Mouse (Mus musculus): ENCODE measurements around the gene Gm20431. TPM values are rescaled to one million over a fixed set of nuclear protein-coding genes. Genes with fewer than 3 reads are reported as not detected.
A peak's percentile ranks its signal among the peaks of the same experiment; 100 is the strongest.

Gm20431 gene
- polyA plus RNA-seq, 1 experiment from 2014 or later, result 5.2 TPM

DNA sequence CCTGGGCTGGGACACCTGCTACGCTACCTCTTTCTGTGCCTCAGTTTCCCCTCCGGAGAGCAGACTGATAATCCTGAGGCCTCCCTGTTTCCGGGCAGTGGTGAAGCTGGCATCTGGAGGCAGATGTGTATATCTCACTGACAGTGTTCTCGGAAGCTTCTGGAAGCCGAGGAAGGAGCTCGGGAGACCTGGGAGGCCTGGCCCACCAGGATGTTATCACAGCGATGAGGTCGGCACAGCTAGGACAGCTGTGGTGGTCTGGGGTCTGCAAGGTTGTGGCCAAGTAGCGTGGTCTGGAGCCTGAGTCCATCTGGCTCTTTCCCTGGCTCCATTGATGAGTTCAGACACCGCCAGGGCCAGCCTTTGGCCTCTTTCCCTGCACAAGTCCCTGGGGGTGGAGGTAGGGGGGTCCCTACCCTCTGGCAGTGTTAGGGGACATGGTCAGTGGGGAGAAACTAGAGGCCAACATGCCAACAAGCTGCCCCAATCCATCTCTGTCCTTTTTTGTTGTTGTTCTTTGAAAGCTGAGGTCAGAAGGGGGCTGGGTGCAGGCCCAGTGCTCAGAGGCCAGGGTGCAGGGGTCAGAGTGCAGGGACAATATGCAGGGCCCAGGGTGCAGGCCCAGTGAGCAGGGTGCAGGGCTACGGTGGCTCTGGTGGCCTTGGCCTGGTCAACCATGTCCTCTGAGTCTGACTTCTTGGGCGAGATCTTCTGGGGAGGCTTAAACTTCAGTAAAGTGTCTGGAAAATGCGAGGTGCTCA, 96.6 kb downstream of the Gm20431 start:
- WGBS, result 60% methylated on average over 13 of the region's 13 CpGs
- DNase-seq (ENCODE audit: low spot score) (no peak), ATAC-seq (replicated peaks; ENCODE audit: insufficient number of reproducible peaks, low FRiP score, low TSS enrichment, low read depth) (no peak)
- H3K27me3 ChIP-seq (ENCODE audit: control insufficient read depth, insufficient read depth, low read length), result no peaks in the 10 kb centered on the region
- no peaks in the 10 kb centered on the region for H3K9me3 ChIP-seq (replicated peaks; ENCODE audit: control insufficient read depth, low read length)
- H3K4me2 ChIP-seq (ENCODE audit: low read depth, low read length), result no peak overlapping the region
- H3K9ac ChIP-seq (replicated peaks; ENCODE audit: low read length), result no peak overlapping the region
- peak overlapping the region; percentile 85 for H3K27ac ChIP-seq (replicated peaks; ENCODE audit: low read depth, low read length)
- no peak overlapping the region for H3K4me3 ChIP-seq (ENCODE audit: low read depth, low read length)
- no peaks in the 10 kb centered on the region for H3K36me3 ChIP-seq (replicated peaks; ENCODE audit: control insufficient read depth, insufficient read depth, low read depth, low read length)
- H3K4me1 ChIP-seq (ENCODE audit: control insufficient read depth, insufficient read depth, low read length), result peaks cover 27% of the 10 kb centered on the region

DNA sequence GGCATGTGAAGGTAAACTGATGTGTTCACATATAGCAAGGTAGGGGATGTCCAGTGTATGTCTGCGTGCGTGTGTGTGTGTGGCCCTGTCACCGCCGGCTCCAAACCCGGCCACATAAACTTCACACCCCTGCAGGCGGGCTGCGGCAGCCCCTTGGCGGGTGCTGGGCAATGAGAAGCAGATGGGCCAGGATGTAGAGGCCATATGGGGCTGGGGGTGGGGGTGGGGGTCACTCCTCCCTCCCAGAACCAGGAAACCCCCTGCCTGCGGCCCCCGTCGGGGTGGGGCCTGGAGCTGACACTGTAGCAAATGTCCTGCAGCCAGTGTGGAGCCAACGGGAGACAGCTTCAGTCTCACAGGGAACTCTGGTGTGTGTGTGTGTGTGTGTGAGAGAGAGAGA, 97.6 kb downstream of the Gm20431 start:
- H3K9me3 ChIP-seq (replicated peaks; ENCODE audit: control insufficient read depth, low read length), result no peaks in the 10 kb centered on the region
- no peak overlapping the region; the same call in 1 of the 2 replicates for H3K9ac ChIP-seq (replicated peaks; ENCODE audit: low read length)
- H3K4me2 ChIP-seq (ENCODE audit: low read depth, low read length), result peak overlapping the region; percentile 23; the same call in 1 of the 2 replicates
- WGBS, result 23% methylated on average over 12 of the region's 12 CpGs
- DNase-seq (ENCODE audit: low spot score) (peak; percentile 88), ATAC-seq (replicated peaks; ENCODE audit: insufficient number of reproducible peaks, low FRiP score, low TSS enrichment, low read depth) (peak; percentile 51)
- H3K27me3 ChIP-seq (ENCODE audit: control insufficient read depth, insufficient read depth, low read length), result no peaks in the 10 kb centered on the region
- peaks cover 29% of the 10 kb centered on the region for H3K4me1 ChIP-seq (ENCODE audit: control insufficient read depth, insufficient read depth, low read length)
- no peaks in the 10 kb centered on the region for H3K36me3 ChIP-seq (replicated peaks; ENCODE audit: control insufficient read depth, insufficient read depth, low read depth, low read length)
- H3K4me3 ChIP-seq (ENCODE audit: low read depth, low read length), result no peak overlapping the region
- H3K27ac ChIP-seq (replicated peaks; ENCODE audit: low read depth, low read length), result peak overlapping the region; percentile 78

GRCm38 (mm10) chr2:167563035-167563434, 98.3 kb downstream of the Gm20431 start:
- H3K9me3 ChIP-seq (replicated peaks; ENCODE audit: control insufficient read depth, low read length), result no peaks in the 10 kb centered on the region
- no peak for DNase-seq (ENCODE audit: low spot score)
- H3K4me1 ChIP-seq (ENCODE audit: control insufficient read depth, insufficient read depth, low read length), result peaks cover 29% of the 10 kb centered on the region
- WGBS, result 50% methylated on average over 5 of the region's 5 CpGs
- H3K27me3 ChIP-seq (ENCODE audit: control insufficient read depth, insufficient read depth, low read length), result no peaks in the 10 kb centered on the region
- no peak overlapping the region for H3K4me2 ChIP-seq (ENCODE audit: low read depth, low read length)
- H3K4me3 ChIP-seq (ENCODE audit: low read depth, low read length), result no peak overlapping the region
- no peak for ATAC-seq (replicated peaks; ENCODE audit: insufficient number of reproducible peaks, low FRiP score, low TSS enrichment, low read depth)
- H3K9ac ChIP-seq (replicated peaks; ENCODE audit: low read length), result no peak overlapping the region
- H3K27ac ChIP-seq (replicated peaks; ENCODE audit: low read depth, low read length), result peak overlapping the region; percentile 78
- H3K36me3 ChIP-seq (replicated peaks; ENCODE audit: control insufficient read depth, insufficient read depth, low read depth, low read length), result no peaks in the 10 kb centered on the region

DNA sequence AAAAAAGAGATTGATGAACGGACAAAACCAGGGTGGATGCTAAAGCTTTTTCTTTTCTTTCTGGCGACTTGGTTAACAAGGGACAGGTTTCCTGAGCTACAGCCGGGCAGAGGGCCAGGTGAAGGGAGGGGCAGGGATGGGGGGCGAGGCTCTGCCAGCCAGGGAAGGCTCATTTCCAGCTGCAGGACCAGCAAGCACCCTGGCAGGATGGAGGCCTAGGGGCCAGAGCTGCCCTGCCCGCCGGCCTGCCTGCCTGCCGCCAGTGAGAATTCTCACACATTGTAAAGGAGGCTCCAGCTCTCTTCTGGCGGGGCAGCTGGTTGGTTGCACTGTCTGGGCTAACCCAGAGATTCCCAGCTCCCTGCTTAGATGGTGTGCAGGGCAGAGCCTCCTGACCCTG, 99.2 kb downstream of the Gm20431 start:
- 34% methylated on average over 8 of the region's 8 CpGs for WGBS
- DNase-seq (ENCODE audit: low spot score) (no peak), ATAC-seq (replicated peaks; ENCODE audit: insufficient number of reproducible peaks, low FRiP score, low TSS enrichment, low read depth) (no peak)
- Histone ChIP-seq H3K4me2 (ENCODE audit: low read depth, low read length) (no peak overlapping the region), H3K4me1 (ENCODE audit: control insufficient read depth, insufficient read depth, low read length) (peaks cover 29% of the 10 kb centered on the region), H3K9me3 (replicated peaks; ENCODE audit: control insufficient read depth, low read length) (no peaks in the 10 kb centered on the region), H3K4me3 (ENCODE audit: low read depth, low read length) (no peak overlapping the region), H3K9ac (replicated peaks; ENCODE audit: low read length) (no peak overlapping the region; the same call in 1 of the 2 replicates), H3K36me3 (replicated peaks; ENCODE audit: control insufficient read depth, insufficient read depth, low read depth, low read length) (no peaks in the 10 kb centered on the region), H3K27ac (replicated peaks; ENCODE audit: low read depth, low read length) (peak overlapping the region; percentile 78), H3K27me3 (ENCODE audit: control insufficient read depth, insufficient read depth, low read length) (no peaks in the 10 kb centered on the region)

- 14% methylated on average over 27 of the region's 27 CpGs for WGBS
- ATAC-seq (replicated peaks; ENCODE audit: insufficient number of reproducible peaks, low FRiP score, low TSS enrichment, low read depth) (peak; percentile 31; the same call in 1 of the 2 replicates), DNase-seq (ENCODE audit: low spot score) (peak; percentile 48)
- Histone ChIP-seq H3K9ac (replicated peaks; ENCODE audit: low read length) (peak overlapping the region; percentile 61), H3K4me1 (ENCODE audit: control insufficient read depth, insufficient read depth, low read length) (peaks cover 20% of the 10 kb centered on the region), H3K36me3 (replicated peaks; ENCODE audit: control insufficient read depth, insufficient read depth, low read depth, low read length) (no peaks in the 10 kb centered on the region), H3K27me3 (ENCODE audit: control insufficient read depth, insufficient read depth, low read length) (no peaks in the 10 kb centered on the region), H3K9me3 (replicated peaks; ENCODE audit: control insufficient read depth, low read length) (no peaks in the 10 kb centered on the region), H3K27ac (replicated peaks; ENCODE audit: low read depth, low read length) (peak overlapping the region; percentile 72), H3K4me3 (ENCODE audit: low read depth, low read length) (no peak overlapping the region), H3K4me2 (ENCODE audit: low read depth, low read length) (peak overlapping the region; percentile 30; the same call in 1 of the 2 replicates)
Measured at GRCm38 (mm10) chr2:167559413-167559812, 101.9 kb downstream of the Gm20431 start.

Small RNA genes within 50 kb of the gene (microRNA-seq; reads per million reads assigned to microRNA genes)
- gene Gm22355 (ENCODE audit: borderline number of aligned reads), result not detected

Other genes starting within 250 kb of the Gm20431 start
- 13.5 and 13.9 TPM in 2 replicates for gene Slc9a8, start 239.8 kb downstream of the Gm20431 start, polyA plus RNA-seq (2014; fragmentation: Nextera tagmentation; extraction: Ambion mirVana)
- gene Rnf114, start 168.9 kb downstream of the Gm20431 start, polyA plus RNA-seq (2014; fragmentation: Nextera tagmentation; extraction: Ambion mirVana), result 113 and 119 TPM in 2 replicates
- gene Spata2, start 168.6 kb downstream of the Gm20431 start, polyA plus RNA-seq (2014; fragmentation: Nextera tagmentation; extraction: Ambion mirVana), result 12.1 and 13.1 TPM in 2 replicates
- gene Snai1, start 123.3 kb downstream of the Gm20431 start, polyA plus RNA-seq (2014; fragmentation: Nextera tagmentation; extraction: Ambion mirVana), result 66.8 and 76.2 TPM in 2 replicates
- 223 and 235 TPM in 2 replicates for gene Ube2v1, start 29.4 kb downstream of the Gm20431 start, polyA plus RNA-seq (2014; fragmentation: Nextera tagmentation; extraction: Ambion mirVana)
- gene Cebpb, start 27.4 kb upstream of the Gm20431 start, polyA plus RNA-seq (2014; fragmentation: Nextera tagmentation; extraction: Ambion mirVana), result 3.1 and 4.4 TPM in 2 replicates
- 31.9 and 34.1 TPM in 2 replicates for gene Tmem189, start 28.3 kb upstream of the Gm20431 start, polyA plus RNA-seq (2014; fragmentation: Nextera tagmentation; extraction: Ambion mirVana)

Measured in embryonic facial prominence, embryonic 11.5 days (tissue).